Mouse (Mus musculus): ENCODE measurements around the gene Eps8l3.
"Not testable (repeated sequence)": the region's sequence is repeated elsewhere in the genome, so short reads cannot be mapped to it uniquely, and the experiment has no call there.

Gene Eps8l3

GRCm38 (mm10) chr3:107852786-107853185 is 24.2 kb upstream of the Eps8l3 start:
- DNase-seq (ENCODE audit: extremely low read depth, insufficient read length, low spot score), result no peak

- DNase-seq (ENCODE audit: extremely low read depth, insufficient read length, low spot score), result no peak
These were observed 23.5 kb upstream of the Eps8l3 start for GRCm38 (mm10) chr3:107853232-107854181.

GRCm38 (mm10) chr3:107855368-107855767 is 21.7 kb upstream of the Eps8l3 start:
- no peak for DNase-seq (ENCODE audit: extremely low read depth, insufficient read length, low spot score)

- no peak for DNase-seq (ENCODE audit: extremely low read depth, insufficient read length, low spot score)
These were observed 19.4 kb upstream of the Eps8l3 start for GRCm38 (mm10) chr3:107857646-107858045.

GRCm38 (mm10) chr3:107861483-107861882 is 15.5 kb upstream of the Eps8l3 start:
- DNase-seq (ENCODE audit: extremely low read depth, insufficient read length, low spot score), result not testable (repeated sequence)

GRCm38 (mm10) chr3:107862471-107862870 is 14.6 kb upstream of the Eps8l3 start:
- no peak for DNase-seq (ENCODE audit: extremely low read depth, insufficient read length, low spot score)

- no peak for DNase-seq (ENCODE audit: extremely low read depth, insufficient read length, low spot score)
These were observed 13.6 kb upstream of the Eps8l3 start for GRCm38 (mm10) chr3:107863471-107863870.

- peak; percentile 61 for DNase-seq (ENCODE audit: extremely low read depth, insufficient read length, low spot score)
These were observed 13.0 kb upstream of the Eps8l3 start for GRCm38 (mm10) chr3:107863898-107864603.

- DNase-seq (ENCODE audit: extremely low read depth, insufficient read length, low spot score), result no peak
These were observed 11.5 kb upstream of the Eps8l3 start for GRCm38 (mm10) chr3:107865364-107866091.

GRCm38 (mm10) chr3:107867086-107867485 is 9.9 kb upstream of the Eps8l3 start:
- peak; percentile 70 for DNase-seq (ENCODE audit: extremely low read depth, insufficient read length, low spot score)

- DNase-seq (ENCODE audit: extremely low read depth, insufficient read length, low spot score), result no peak
These were observed 8.6 kb upstream of the Eps8l3 start for GRCm38 (mm10) chr3:107868452-107868851.

- DNase-seq (ENCODE audit: extremely low read depth, insufficient read length, low spot score), result no peak
These were observed 7.9 kb upstream of the Eps8l3 start for GRCm38 (mm10) chr3:107869097-107869496.

GRCm38 (mm10) chr3:107869925-107870324 is 7.1 kb upstream of the Eps8l3 start:
- no peak for DNase-seq (ENCODE audit: extremely low read depth, insufficient read length, low spot score)

GRCm38 (mm10) chr3:107873335-107874251 is 3.4 kb upstream of the Eps8l3 start:
- DNase-seq (ENCODE audit: extremely low read depth, insufficient read length, low spot score), result no peak

GRCm38 (mm10) chr3:107875231-107875630 is 1.8 kb upstream of the Eps8l3 start:
- DNase-seq (ENCODE audit: extremely low read depth, insufficient read length, low spot score), result no peak

GRCm38 (mm10) chr3:107877747-107878736 is 1.0 kb downstream of the Eps8l3 start:
- DNase-seq (ENCODE audit: extremely low read depth, insufficient read length, low spot score), result no peak

GRCm38 (mm10) chr3:107887674-107888495 is 10.9 kb downstream of the Eps8l3 start:
- peak; percentile 63 for DNase-seq (ENCODE audit: extremely low read depth, insufficient read length, low spot score)

- not testable (repeated sequence) for DNase-seq (ENCODE audit: extremely low read depth, insufficient read length, low spot score)
These were observed 12.2 kb downstream of the Eps8l3 start for GRCm38 (mm10) chr3:107889236-107889635.
